Mouse (Mus musculus) G1E (cell line): ENCODE results near the gene Gm29427.

Experiments used
- CTCF ChIP-seq: IDR thresholded peaks from 2 replicates; pipeline ENCODE4 v1.5.1; 2012; ENCODE audit warnings: low read depth, low read length, inconsistent platforms, mixed read lengths
- GATA1 ChIP-seq: IDR thresholded peaks from 2 replicates; pipeline ENCODE4 v1.6.1; 2012; ENCODE audit warnings: borderline replicate concordance, low read length, inconsistent platforms, mixed read lengths
- POLR2AphosphoS5 ChIP-seq: IDR thresholded peaks from 2 replicates; pipeline ENCODE4 v1.6.1; 2012; ENCODE audit warnings: low read depth, low read length, inconsistent platforms; ENCODE audit not compliant: insufficient replicate concordance
- TAL1 ChIP-seq: conservative IDR thresholded peaks from 2 replicates; pipeline ENCODE4 v1.6.1; 2012; ENCODE audit warnings: low read depth, low read length, inconsistent platforms, mixed read lengths

DNA sequence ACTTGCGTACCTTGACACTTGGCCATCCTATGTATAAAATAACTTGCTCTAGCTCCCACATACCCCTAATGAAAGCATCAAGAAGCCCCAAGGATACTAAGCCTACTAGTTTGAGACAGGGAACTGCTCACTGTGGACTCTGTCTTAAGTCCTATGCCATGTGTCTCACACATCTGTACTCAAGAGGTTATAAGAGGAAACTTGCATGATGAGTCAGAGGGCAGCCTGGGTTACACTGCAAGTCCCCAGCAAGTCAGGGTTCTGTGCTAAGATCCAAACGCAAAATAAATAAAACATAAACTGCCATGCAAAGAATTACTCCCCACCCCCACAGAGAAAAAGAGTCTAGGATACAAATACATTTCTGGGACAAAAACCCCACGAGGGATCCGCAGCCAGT is 1.6 kb downstream of the Gm29427 start:
- TF ChIP-seq CTCF (no peak), GATA1 (no peak), TAL1 (no peak), POLR2AphosphoS5 (no peak)
